Mouse (Mus musculus) thymus, adult 2 months (tissue): ENCODE measurements around the gene Maml2. TPM values are rescaled to one million over a fixed set of nuclear protein-coding genes. Genes with fewer than 3 reads are reported as not detected.

Experiments
- DNase-seq: peaks from one replicate; pipeline ENCODE4 v3.0.0; 2021
- H3K27ac ChIP-seq: fragments of 200-500 bp; 2 replicates; pipeline ENCODE4 v1.5.1; 2012; ENCODE audit warnings: low read length, control low read depth; ENCODE audit not compliant: control insufficient read depth, insufficient read depth
- H3K27me3 ChIP-seq: fragments of 200-500 bp; 2 replicates; pipeline ENCODE4 v1.6.1; 2012; ENCODE audit warnings: mild to moderate bottlenecking, low read length, moderate library complexity, mixed read lengths; ENCODE audit not compliant: control insufficient read depth, insufficient read depth
- H3K36me3 ChIP-seq: fragments of 200-500 bp; 2 replicates; pipeline ENCODE4 v1.6.1; 2012; ENCODE audit warnings: mild to moderate bottlenecking, low read length, moderate library complexity; ENCODE audit not compliant: control insufficient read depth, insufficient read depth
- H3K4me1 ChIP-seq: fragments of 200-500 bp; replicated peaks from 2 replicates; pipeline ENCODE4 v1.6.1; 2012; ENCODE audit warnings: low read length; ENCODE audit not compliant: control insufficient read depth, insufficient read depth
- H3K4me3 ChIP-seq: fragments of 200-500 bp; 2 replicates; pipeline ENCODE4 v1.5.1; 2012; ENCODE audit warnings: mild to moderate bottlenecking, low read length, control low read depth, moderate library complexity; ENCODE audit not compliant: control insufficient read depth, insufficient read depth
- CTCF ChIP-seq: fragments of 200-500 bp; IDR thresholded peaks from 2 replicates; pipeline ENCODE4 v1.5.1; 2012; ENCODE audit warnings: mild to moderate bottlenecking, control low read depth, low read length, moderate library complexity, borderline replicate concordance; ENCODE audit not compliant: control insufficient read depth, poor library complexity, insufficient read depth; ENCODE audit errors: extremely low read depth
- POLR2A ChIP-seq: fragments of 200-500 bp; IDR thresholded peaks from 2 replicates; pipeline ENCODE4 v1.6.1; 2012; ENCODE audit warnings: mild to moderate bottlenecking, low read length, control low read depth, moderate library complexity; ENCODE audit not compliant: control insufficient read depth, poor library complexity, insufficient read depth; ENCODE audit errors: extremely low read depth
- WGBS: fragments of 180-500 bp; shearing (Covaris S2); methylation state at CpG from one replicate; pipeline ENCODE4 v1.1.7; 2018; 5-methylcytosine and 5-hydroxymethylcytosine counted together
- polyA plus RNA-seq: library from polyadenylated mRNA; depleted of rRNA; stranded (reverse); fragments of >200 nt; gene quantifications from 2 replicates; pipeline ENCODE4 v1.2.3, GENCODE M21; 2012

The Maml2 gene
- polyA plus RNA-seq, 1 experiment, result 12.9 TPM

GRCm38 (mm10) chr9:13592701-13593100 is 294.9 kb downstream of the Maml2 start:
- Histone ChIP-seq H3K27ac (no peak overlapping the region), H3K4me3 (no peak overlapping the region), H3K36me3 (no peaks in the 10 kb centered on the region), H3K4me1 (no peaks in the 10 kb centered on the region), H3K27me3 (no peaks in the 10 kb centered on the region)
- DNase-seq, result no peak
- TF ChIP-seq POLR2A (no peak), CTCF (no peak)
- WGBS, result 95% methylated on average over 10 of the region's 10 CpGs

DNA sequence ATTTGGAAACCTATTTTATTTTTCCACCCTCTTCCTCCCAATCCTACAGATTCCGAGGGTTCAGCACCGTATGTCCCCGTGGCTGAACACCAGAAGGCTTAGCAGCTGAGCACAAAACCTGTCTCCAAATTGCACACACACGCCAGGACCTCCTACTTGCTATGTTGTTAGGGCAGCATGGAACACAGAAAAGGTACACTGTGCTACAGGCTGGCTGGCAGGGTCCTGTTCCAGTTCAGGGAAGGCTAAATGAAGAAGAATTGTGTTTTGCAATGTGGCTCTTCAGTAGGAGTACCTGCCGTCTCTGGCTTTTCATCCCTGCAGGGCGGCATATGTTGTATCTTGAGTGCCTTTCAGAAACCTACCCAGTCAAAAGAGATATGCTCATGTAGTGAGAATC is 300.0 kb downstream of the Maml2 start:
- no peaks in the 10 kb centered on the region for H3K27me3 ChIP-seq
- no peak for DNase-seq
- TF ChIP-seq POLR2A (no peak), CTCF (no peak)
- 96% methylated on average over 6 of the region's 6 CpGs for WGBS
- H3K4me3 ChIP-seq, result no peak overlapping the region
- no peak overlapping the region for H3K27ac ChIP-seq
- no peaks in the 10 kb centered on the region for H3K4me1 ChIP-seq
- H3K36me3 ChIP-seq, result no peaks in the 10 kb centered on the region

GRCm38 (mm10) chr9:13598596-13599333 is 301.0 kb downstream of the Maml2 start:
- Histone ChIP-seq H3K27me3 (no peaks in the 10 kb centered on the region), H3K27ac (no peak overlapping the region), H3K4me1 (no peaks in the 10 kb centered on the region), H3K36me3 (no peaks in the 10 kb centered on the region), H3K4me3 (no peak overlapping the region)
- TF ChIP-seq POLR2A (no peak), CTCF (no peak)
- no peak for DNase-seq
- 86% methylated on average over 4 of the region's 4 CpGs for WGBS

DNA sequence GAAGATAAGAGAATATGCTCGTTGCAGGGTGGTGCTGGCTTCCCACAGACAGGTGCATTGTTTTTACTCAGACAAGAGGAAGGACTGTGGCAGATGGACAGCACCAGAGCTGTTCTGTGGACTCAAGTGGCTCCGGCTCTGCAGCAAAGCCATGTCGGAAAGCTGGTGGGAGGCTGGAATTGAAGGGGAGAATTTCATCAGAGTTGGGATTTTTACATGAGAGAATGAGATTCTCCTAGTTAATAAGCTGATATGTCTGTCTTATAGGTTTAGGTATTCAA is 301.5 kb downstream of the Maml2 start:
- no peaks in the 10 kb centered on the region for H3K27me3 ChIP-seq
- 83% methylated on average over 3 of the region's 3 CpGs for WGBS

DNA sequence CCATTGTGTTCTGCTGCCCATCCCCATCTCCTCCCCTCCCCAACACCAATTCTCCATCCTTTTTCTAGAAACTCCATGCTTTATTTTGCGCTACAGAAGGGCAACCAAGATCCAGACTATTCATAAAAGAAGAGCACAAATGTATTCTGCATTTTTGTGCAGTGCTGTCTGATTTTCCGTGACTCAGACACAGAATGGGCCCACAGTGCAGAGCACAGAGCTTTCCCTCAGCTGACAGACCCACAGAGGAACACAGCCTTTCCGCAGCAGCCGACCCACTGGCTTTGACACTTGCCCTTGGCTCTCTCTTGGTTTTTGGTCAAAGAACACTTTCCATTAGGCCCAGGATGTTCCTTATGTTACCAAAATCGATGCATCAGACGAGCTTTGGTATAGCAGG is 302.0 kb downstream of the Maml2 start:
- no peak overlapping the region for H3K4me3 ChIP-seq
- no peaks in the 10 kb centered on the region for H3K4me1 ChIP-seq
- H3K27ac ChIP-seq, result no peak overlapping the region
- no peak for TF ChIP-seq POLR2A
- TF ChIP-seq CTCF, result no peak
- no peaks in the 10 kb centered on the region for H3K36me3 ChIP-seq
- no peak for DNase-seq
- no peaks in the 10 kb centered on the region for H3K27me3 ChIP-seq
- WGBS, result 98% methylated on average over 6 of the region's 6 CpGs

More for the DNA sequence above, 301.5 kb downstream of the Maml2 start:
- no peak for DNase-seq
- H3K36me3 ChIP-seq, result no peaks in the 10 kb centered on the region
- H3K27ac ChIP-seq, result no peak overlapping the region
- no peak overlapping the region for H3K4me3 ChIP-seq
- no peaks in the 10 kb centered on the region for H3K4me1 ChIP-seq
- TF ChIP-seq CTCF, result no peak
- TF ChIP-seq POLR2A, result no peak

- no peak for DNase-seq
- Histone ChIP-seq H3K4me1 (no peaks in the 10 kb centered on the region), H3K4me3 (no peak overlapping the region), H3K36me3 (no peaks in the 10 kb centered on the region), H3K27me3 (no peaks in the 10 kb centered on the region), H3K27ac (no peak overlapping the region)
- TF ChIP-seq POLR2A (no peak), CTCF (no peak)
- 83% methylated on average over 3 of the region's 3 CpGs for WGBS
Observed at GRCm38 (mm10) chr9:13601729-13602128, 304.0 kb downstream of the Maml2 start.

GRCm38 (mm10) chr9:13603533-13604143 is 305.9 kb downstream of the Maml2 start:
- TF ChIP-seq POLR2A (no peak), CTCF (no peak)

More at GRCm38 (mm10) chr9:13603533-13604143, 305.9 kb downstream of the Maml2 start:
- no peak for DNase-seq
- H3K4me1 ChIP-seq, result 0 out of 2 replicates have a peak, but pooled peaks cover 2% of the 10 kb centered on the region
- H3K4me3 ChIP-seq, result no peak overlapping the region
- 94% methylated on average over 8 of the region's 8 CpGs for WGBS
- H3K27me3 ChIP-seq, result no peaks in the 10 kb centered on the region
- no peak overlapping the region for H3K27ac ChIP-seq
- no peaks in the 10 kb centered on the region for H3K36me3 ChIP-seq
